Mouse (Mus musculus): ENCODE measurements at regions not wholly inside any gene's neighbourhood (a gene's known extent, or its start where the extent isn't known, plus 50 kb on each side); places are given as distances from the start of the nearest gene placed in this dataset.

GRCm38 (mm10) chr14:76857196-76857773, 179.3 kb upstream of the Ccdc122 start:
- no peak overlapping the region for H3K4me3 ChIP-seq
- H3K27me3 ChIP-seq, result no peaks in the 10 kb centered on the region
- H3K4me2 ChIP-seq (replicated peaks), result no peak overlapping the region
- H3K9ac ChIP-seq, result no peak overlapping the region
- WGBS, result 62% methylated on average over 10 of the region's 10 CpGs
- no peak for ATAC-seq (ENCODE audit: low FRiP score)
- no peaks in the 10 kb centered on the region for H3K9me3 ChIP-seq (replicated peaks)
- H3K4me1 ChIP-seq, result no peaks in the 10 kb centered on the region
- no peaks in the 10 kb centered on the region for H3K36me3 ChIP-seq
- no peak overlapping the region for H3K27ac ChIP-seq

GRCm38 (mm10) chr14:76856591-76856990, 180.0 kb upstream of the Ccdc122 start:
- Histone ChIP-seq H3K27me3 (no peaks in the 10 kb centered on the region), H3K4me2 (replicated peaks) (no peak overlapping the region), H3K9ac (no peak overlapping the region), H3K4me1 (no peaks in the 10 kb centered on the region), H3K4me3 (no peak overlapping the region), H3K27ac (no peak overlapping the region), H3K9me3 (replicated peaks) (no peaks in the 10 kb centered on the region), H3K36me3 (no peaks in the 10 kb centered on the region)
- no peak for ATAC-seq (ENCODE audit: low FRiP score)
- WGBS, result 85% methylated on average over 8 of the region's 8 CpGs

- H3K4me3 ChIP-seq, result no peak overlapping the region
Observed at GRCm38 (mm10) chr14:76854965-76855364, 181.6 kb upstream of the Ccdc122 start.

GRCm38 (mm10) chr14:76851473-76852214, 184.9 kb upstream of the Ccdc122 start:
- no peak for ATAC-seq (ENCODE audit: low FRiP score)
- Histone ChIP-seq H3K27ac (no peak overlapping the region), H3K36me3 (no peaks in the 10 kb centered on the region), H3K9ac (no peak overlapping the region), H3K4me3 (no peak overlapping the region), H3K4me2 (replicated peaks) (no peak overlapping the region), H3K27me3 (no peaks in the 10 kb centered on the region), H3K9me3 (replicated peaks) (no peaks in the 10 kb centered on the region), H3K4me1 (no peaks in the 10 kb centered on the region)
- 84% methylated on average over 10 of the region's 10 CpGs for WGBS

More at GRCm38 (mm10) chr14:76854965-76855364, 181.6 kb upstream of the Ccdc122 start:
- Histone ChIP-seq H3K27me3 (no peaks in the 10 kb centered on the region), H3K4me1 (no peaks in the 10 kb centered on the region), H3K27ac (no peak overlapping the region), H3K4me2 (replicated peaks) (no peak overlapping the region), H3K9me3 (replicated peaks) (no peaks in the 10 kb centered on the region), H3K36me3 (no peaks in the 10 kb centered on the region), H3K9ac (no peak overlapping the region)
- 84% methylated on average over 11 of the region's 11 CpGs for WGBS
- ATAC-seq (ENCODE audit: low FRiP score), result no peak

GRCm38 (mm10) chr14:76850641-76851040, 185.9 kb upstream of the Ccdc122 start:
- no peak overlapping the region for H3K9ac ChIP-seq
- ATAC-seq (ENCODE audit: low FRiP score), result no peak
- H3K4me3 ChIP-seq, result no peak overlapping the region
- H3K9me3 ChIP-seq (replicated peaks), result no peaks in the 10 kb centered on the region
- H3K27me3 ChIP-seq, result no peaks in the 10 kb centered on the region
- H3K4me2 ChIP-seq (replicated peaks), result no peak overlapping the region
- no peaks in the 10 kb centered on the region for H3K4me1 ChIP-seq
- no peak overlapping the region for H3K27ac ChIP-seq
- 90% methylated on average over 4 of the region's 4 CpGs for WGBS
- no peaks in the 10 kb centered on the region for H3K36me3 ChIP-seq

GRCm38 (mm10) chr14:76850051-76850450, 186.5 kb upstream of the Ccdc122 start:
- 39% methylated on average over 13 of the region's 13 CpGs for WGBS
- Histone ChIP-seq H3K4me1 (no peaks in the 10 kb centered on the region), H3K4me3 (no peak overlapping the region), H3K27ac (no peak overlapping the region), H3K36me3 (no peaks in the 10 kb centered on the region), H3K9ac (no peak overlapping the region), H3K4me2 (replicated peaks) (no peak overlapping the region), H3K9me3 (replicated peaks) (no peaks in the 10 kb centered on the region), H3K27me3 (no peaks in the 10 kb centered on the region)
- ATAC-seq (ENCODE audit: low FRiP score), result no peak

GRCm38 (mm10) chr14:76849636-76850035, 186.9 kb upstream of the Ccdc122 start:
- H3K27me3 ChIP-seq, result no peaks in the 10 kb centered on the region
- no peak overlapping the region for H3K9ac ChIP-seq
- WGBS, result 69% methylated on average over 6 of the region's 6 CpGs
- no peak overlapping the region for H3K4me3 ChIP-seq
- no peaks in the 10 kb centered on the region for H3K36me3 ChIP-seq
- H3K4me2 ChIP-seq (replicated peaks), result no peak overlapping the region
- ATAC-seq (ENCODE audit: low FRiP score), result no peak
- H3K27ac ChIP-seq, result no peak overlapping the region
- no peaks in the 10 kb centered on the region for H3K9me3 ChIP-seq (replicated peaks)
- H3K4me1 ChIP-seq, result no peaks in the 10 kb centered on the region

- Histone ChIP-seq H3K9ac (no peak overlapping the region), H3K36me3 (no peaks in the 10 kb centered on the region), H3K27me3 (no peaks in the 10 kb centered on the region), H3K4me2 (replicated peaks) (no peak overlapping the region), H3K4me3 (no peak overlapping the region), H3K27ac (no peak overlapping the region), H3K9me3 (replicated peaks) (no peaks in the 10 kb centered on the region), H3K4me1 (no peaks in the 10 kb centered on the region)
- 71% methylated on average over 3 of the region's 3 CpGs for WGBS
- ATAC-seq (ENCODE audit: low FRiP score), result no peak
Observed at GRCm38 (mm10) chr14:76849071-76849470, 187.5 kb upstream of the Ccdc122 start.

GRCm38 (mm10) chr14:76845706-76846105, 190.9 kb upstream of the Ccdc122 start:
- Histone ChIP-seq H3K9ac (no peak overlapping the region), H3K4me2 (replicated peaks) (no peak overlapping the region), H3K27me3 (no peaks in the 10 kb centered on the region), H3K4me1 (no peaks in the 10 kb centered on the region), H3K9me3 (replicated peaks) (no peaks in the 10 kb centered on the region), H3K27ac (no peak overlapping the region), H3K4me3 (no peak overlapping the region), H3K36me3 (no peaks in the 10 kb centered on the region)
- no peak for ATAC-seq (ENCODE audit: low FRiP score)
- WGBS, result 91% methylated on average over 3 of the region's 3 CpGs

- Histone ChIP-seq H3K9ac (no peak overlapping the region), H3K4me2 (replicated peaks) (no peak overlapping the region), H3K9me3 (replicated peaks) (no peaks in the 10 kb centered on the region), H3K4me3 (no peak overlapping the region), H3K27me3 (no peaks in the 10 kb centered on the region), H3K4me1 (no peaks in the 10 kb centered on the region), H3K36me3 (no peaks in the 10 kb centered on the region), H3K27ac (no peak overlapping the region)
- no peak for ATAC-seq (ENCODE audit: low FRiP score)
- 94% methylated on average over 1 of the region's 1 CpGs for WGBS
Observed at GRCm38 (mm10) chr14:76844717-76845116, 191.9 kb upstream of the Ccdc122 start.

GRCm38 (mm10) chr14:76837583-76838220, 198.9 kb upstream of the Ccdc122 start:
- no peak overlapping the region for H3K4me3 ChIP-seq
- no peaks in the 10 kb centered on the region for H3K4me1 ChIP-seq
- H3K9me3 ChIP-seq (replicated peaks), result no peaks in the 10 kb centered on the region
- no peak overlapping the region for H3K4me2 ChIP-seq (replicated peaks)
- no peak for ATAC-seq (ENCODE audit: low FRiP score)
- H3K27ac ChIP-seq, result no peak overlapping the region
- no peaks in the 10 kb centered on the region for H3K36me3 ChIP-seq
- no peak overlapping the region for H3K9ac ChIP-seq
- H3K27me3 ChIP-seq, result no peaks in the 10 kb centered on the region
- 87% methylated on average over 5 of the region's 5 CpGs for WGBS

- H3K9ac ChIP-seq, result no peak overlapping the region
- 61% methylated on average over 10 of the region's 10 CpGs for WGBS
- H3K27me3 ChIP-seq, result no peaks in the 10 kb centered on the region
- no peaks in the 10 kb centered on the region for H3K36me3 ChIP-seq
- H3K9me3 ChIP-seq (replicated peaks), result no peaks in the 10 kb centered on the region
- H3K4me1 ChIP-seq, result no peaks in the 10 kb centered on the region
- no peak for ATAC-seq (ENCODE audit: low FRiP score)
- no peak overlapping the region for H3K4me3 ChIP-seq
- no peak overlapping the region for H3K27ac ChIP-seq
- H3K4me2 ChIP-seq (replicated peaks), result no peak overlapping the region
Observed at GRCm38 (mm10) chr14:76836926-76837516, 199.6 kb upstream of the Ccdc122 start.
